Mouse (Mus musculus): Measurements from ENCODE around the gene Gm16503.

DNA sequence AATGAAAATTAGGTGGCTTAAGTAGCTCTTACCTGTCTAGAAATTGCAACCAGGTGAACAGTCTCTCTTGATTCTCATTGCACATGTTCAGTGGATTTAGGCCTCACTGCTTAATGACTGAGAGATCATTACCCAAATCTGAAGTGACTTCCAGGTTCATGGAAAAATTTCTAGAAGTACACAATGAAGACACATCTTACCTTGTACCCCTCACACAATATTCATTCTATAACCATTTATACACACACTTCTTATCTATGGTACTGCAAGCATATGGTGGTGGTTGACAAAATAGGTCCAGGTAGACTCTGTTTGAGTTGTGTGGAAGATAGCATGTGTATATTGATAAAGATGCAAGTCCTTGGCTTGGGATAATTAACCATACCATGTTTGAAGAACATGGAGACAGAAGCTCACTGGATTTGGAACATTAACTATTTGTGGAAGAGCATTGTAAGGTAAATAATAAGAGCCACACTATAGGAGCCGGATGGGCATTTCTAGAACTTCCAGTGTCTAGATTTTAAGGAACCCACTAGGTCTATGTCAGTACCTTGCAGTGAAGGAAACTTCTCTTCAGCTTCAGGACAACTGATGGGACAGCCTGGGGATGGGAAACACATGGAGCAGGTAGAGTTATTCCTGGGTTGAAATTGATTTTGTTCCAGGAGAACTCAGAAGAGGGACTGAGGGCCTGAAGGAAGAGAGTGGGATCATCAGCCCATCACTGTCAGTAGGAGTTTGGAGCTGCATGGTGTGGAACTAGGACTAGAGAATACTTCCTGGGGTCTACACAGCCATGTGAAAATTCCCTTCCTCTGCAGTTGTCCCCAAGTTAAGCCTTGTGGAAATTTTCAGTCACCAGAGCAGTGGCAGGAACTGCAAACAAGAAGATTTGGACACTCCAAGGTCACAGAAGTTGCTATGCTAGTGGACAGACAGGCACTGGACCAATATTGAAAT lies 46.8 kb downstream of the Gm16503 start:
- TF ChIP-seq CTCF (IDR thresholded peaks at IDR 0.05; ENCODE audit: low read depth, low read length), result no peak
- no peak for TF ChIP-seq POLR2A (IDR thresholded peaks at IDR 0.05; ENCODE audit: extremely low read depth, insufficient read depth, low read length)

Measured in liver, adult 2 months (tissue).